Mouse (Mus musculus) testis, postnatal 14 days (tissue): ENCODE results near the gene Gm36210.

Source experiments
- DNase-seq: peaks from one replicate; pipeline ENCODE4 v3.0.0; 2021; ENCODE audit warnings: low spot score

Gm36210 gene

GRCm38 (mm10) chr7:4922931-4923565 lies 16.7 kb upstream of the Gm36210 start:
- peak; percentile 81 for DNase-seq

GRCm38 (mm10) chr7:4922508-4922907 lies 16.2 kb upstream of the Gm36210 start:
- DNase-seq: peak; percentile 80

GRCm38 (mm10) chr7:4921824-4922482 lies 15.6 kb upstream of the Gm36210 start, which contains the start of gene Nat14:
Nat14 (plus strand) TSS chr7:4922028.
- no peak for DNase-seq

GRCm38 (mm10) chr7:4920976-4921823 lies 14.9 kb upstream of the Gm36210 start:
- no peak for DNase-seq

- DNase-seq: no peak
Observed at GRCm38 (mm10) chr7:4920496-4920895, 14.2 kb upstream of the Gm36210 start.

- no peak for DNase-seq
Observed at GRCm38 (mm10) chr7:4919971-4920370, 13.7 kb upstream of the Gm36210 start.

GRCm38 (mm10) chr7:4919096-4919495 lies 12.8 kb upstream of the Gm36210 start:
- DNase-seq: no peak

GRCm38 (mm10) chr7:4918681-4919080 lies 12.4 kb upstream of the Gm36210 start:
- DNase-seq: no peak

GRCm38 (mm10) chr7:4917494-4917893 lies 11.2 kb upstream of the Gm36210 start:
- no peak for DNase-seq

- no peak for DNase-seq
Observed at GRCm38 (mm10) chr7:4915669-4916416, 9.5 kb upstream of the Gm36210 start.

GRCm38 (mm10) chr7:4915007-4915665 lies 8.8 kb upstream of the Gm36210 start, which contains the start of gene Zfp628:
Zfp628 (plus strand) TSS chr7:4915217.
- DNase-seq: peak; percentile 91

- DNase-seq: no peak
Observed at GRCm38 (mm10) chr7:4912248-4912647, 5.9 kb upstream of the Gm36210 start.

GRCm38 (mm10) chr7:4911561-4911960 lies 5.2 kb upstream of the Gm36210 start:
- DNase-seq: no peak

GRCm38 (mm10) chr7:4902404-4902803 lies 3.9 kb downstream of the Gm36210 start:
- DNase-seq: no peak

- DNase-seq: peak; percentile 80
Observed at GRCm38 (mm10) chr7:4901171-4901570, 5.1 kb downstream of the Gm36210 start.

- DNase-seq: no peak
Observed at GRCm38 (mm10) chr7:4900523-4900851, 5.8 kb downstream of the Gm36210 start.

- no peak for DNase-seq
Observed at GRCm38 (mm10) chr7:4899649-4900522, 6.4 kb downstream of the Gm36210 start.

- no peak for DNase-seq
Observed at GRCm38 (mm10) chr7:4898851-4899648, 7.3 kb downstream of the Gm36210 start.

- DNase-seq: no peak
Observed at GRCm38 (mm10) chr7:4895186-4895585, 11.1 kb downstream of the Gm36210 start.

GRCm38 (mm10) chr7:4886680-4887079 lies 19.6 kb downstream of the Gm36210 start:
- peak; percentile 39 for DNase-seq
